Mouse (Mus musculus): ENCODE measurements at regions not wholly inside any gene's neighbourhood (a gene's known extent, or its start where the extent isn't known, plus 50 kb on each side); places are given as distances from the start of the nearest gene placed in this dataset.

DNA sequence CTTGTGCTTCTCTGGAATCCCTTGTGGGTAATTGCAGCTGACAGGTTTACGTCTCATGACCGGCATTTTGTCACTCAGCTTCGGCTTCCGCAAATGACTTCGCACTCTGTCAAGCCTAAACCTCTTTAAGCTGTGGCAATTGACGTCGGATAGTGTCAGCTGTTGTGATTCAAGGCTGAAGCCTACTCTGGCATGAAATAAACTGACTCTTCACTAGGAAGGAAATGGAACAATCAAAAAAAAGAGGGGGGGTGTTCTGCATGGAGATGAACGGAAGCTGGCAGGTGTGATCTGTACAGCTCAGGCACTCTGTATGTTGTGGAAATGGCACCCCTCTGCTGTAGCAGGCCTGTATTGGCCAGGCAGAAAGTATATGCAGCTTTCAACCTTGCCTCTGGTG, 1228.8 kb upstream of the Lrrc6 start:
- no peak for ATAC-seq

DNA sequence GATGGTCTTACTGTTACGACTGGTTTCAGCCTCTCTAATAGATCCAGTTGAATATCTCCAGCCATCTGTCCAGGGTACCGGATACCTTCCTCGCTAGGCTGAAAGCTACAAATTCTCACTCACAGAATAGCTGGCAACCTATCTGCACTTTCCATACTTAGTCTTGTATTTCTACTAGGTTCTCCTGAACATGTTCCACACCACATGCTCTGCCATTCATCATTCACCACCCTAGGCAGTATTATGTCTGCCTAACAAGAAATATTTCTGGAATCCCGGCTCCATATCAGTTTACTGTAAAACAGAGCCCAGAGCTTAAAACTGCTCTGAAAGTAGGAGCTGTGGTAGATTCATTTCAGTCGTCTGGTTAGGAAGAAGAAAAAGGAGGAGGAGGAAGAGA, 1224.5 kb upstream of the Lrrc6 start:
- ATAC-seq, result no peak

DNA sequence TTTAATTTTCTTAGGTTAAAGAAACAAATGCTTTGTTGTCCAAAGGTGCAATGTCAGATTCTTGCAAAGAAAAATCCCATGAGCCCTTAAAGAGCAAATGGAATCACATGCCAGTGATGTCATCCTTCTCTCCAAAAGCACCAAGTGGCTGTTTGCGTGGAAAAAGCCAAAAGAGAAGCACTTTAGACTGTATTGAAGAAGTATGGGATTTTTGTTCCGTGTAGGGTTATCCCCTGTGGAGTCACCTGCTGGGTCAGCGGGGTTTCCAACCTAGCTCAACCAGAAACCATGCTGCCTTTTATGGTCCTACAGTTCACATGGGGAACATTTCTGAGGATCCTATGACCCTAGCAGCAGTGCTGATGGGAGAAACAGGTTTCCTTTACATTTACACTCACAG, 1213.5 kb upstream of the Lrrc6 start:
- no peak for ATAC-seq

DNA sequence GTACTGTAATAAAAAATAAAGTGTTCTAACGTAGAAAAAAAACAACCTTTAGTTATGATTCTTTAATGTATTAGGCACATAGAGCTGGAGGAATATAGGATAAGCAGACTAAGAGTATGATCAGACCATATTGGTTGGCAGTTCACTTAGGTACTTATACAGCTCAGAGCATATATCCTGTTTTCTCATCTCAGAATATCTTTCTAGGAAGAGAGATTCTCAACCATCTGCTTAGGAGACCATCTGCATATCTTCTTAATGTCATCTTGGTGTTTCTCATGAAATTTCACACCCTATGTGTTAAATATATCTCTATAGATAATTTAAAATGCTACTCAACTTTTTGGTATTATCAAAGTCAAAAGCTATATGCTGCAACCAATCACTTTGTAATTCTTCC, 1185.4 kb upstream of the Lrrc6 start:
- no peak for ATAC-seq

DNA sequence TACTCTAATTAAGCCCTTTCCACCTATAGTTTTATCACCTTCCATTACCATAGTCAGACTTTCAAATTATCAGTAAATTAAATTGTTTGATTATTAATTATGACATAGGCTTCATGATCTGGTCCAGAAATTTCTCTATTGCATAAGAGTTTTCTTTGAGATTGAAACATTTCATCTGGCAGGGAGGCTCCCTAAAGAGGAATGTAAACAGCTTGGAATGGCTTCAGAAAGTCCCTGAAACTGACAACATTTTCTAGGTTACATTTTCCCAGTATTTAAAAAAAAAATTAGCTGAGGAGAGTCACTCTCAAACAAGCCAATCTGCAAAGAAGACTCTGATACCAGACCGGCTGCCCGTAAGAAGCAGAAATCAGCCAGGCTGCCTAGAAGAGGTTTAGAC, 1172.6 kb upstream of the Lrrc6 start:
- ATAC-seq, result no peak

DNA sequence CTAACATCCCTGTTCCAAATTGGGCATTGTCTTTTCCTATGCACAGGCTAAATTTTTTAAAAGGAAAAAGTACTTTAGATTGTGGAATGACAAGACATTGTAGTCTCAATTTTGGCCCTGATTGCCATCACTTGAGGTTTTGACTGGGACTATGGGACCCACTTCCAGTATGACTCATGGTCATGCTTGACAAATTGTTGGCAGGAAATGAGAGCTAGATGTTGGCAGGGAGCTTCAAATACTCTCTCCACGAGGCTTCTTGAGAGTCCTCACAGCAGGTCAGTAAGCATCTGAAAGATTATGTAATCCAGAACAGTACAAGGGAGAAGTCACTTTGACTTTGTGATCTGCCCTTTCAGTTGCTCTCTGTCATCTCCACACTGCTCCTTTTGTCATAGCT, 1135.4 kb upstream of the Lrrc6 start:
- no peak for ATAC-seq

DNA sequence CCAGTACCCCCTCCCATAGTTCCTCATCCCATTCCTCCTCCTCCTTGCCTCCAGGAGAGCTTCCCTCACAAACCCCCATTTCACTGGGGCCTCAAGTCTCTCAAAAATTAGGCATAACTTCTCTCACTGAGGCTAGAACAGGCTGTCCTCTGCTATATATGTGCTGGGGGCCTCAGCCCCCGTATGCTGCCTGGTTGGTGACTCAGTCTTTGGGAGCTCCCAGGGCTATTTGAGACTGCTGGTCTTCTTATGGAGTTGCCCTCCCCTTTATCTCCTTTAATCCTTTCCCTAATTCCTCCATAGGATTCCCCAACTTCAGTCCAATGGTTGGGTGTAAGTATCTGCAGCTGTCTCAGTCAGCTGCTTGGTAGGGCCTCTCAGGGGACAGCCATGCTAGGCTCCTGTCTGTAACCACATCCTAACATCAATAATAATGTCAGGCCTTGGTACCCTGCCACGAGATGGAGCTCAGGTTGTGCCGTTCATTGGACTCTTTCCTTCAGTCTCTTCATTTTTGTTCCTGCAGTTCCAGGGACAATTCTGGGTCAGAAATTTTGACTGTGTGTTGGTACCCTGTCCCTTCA, 1126.1 kb upstream of the Lrrc6 start:
- no peak for ATAC-seq

DNA sequence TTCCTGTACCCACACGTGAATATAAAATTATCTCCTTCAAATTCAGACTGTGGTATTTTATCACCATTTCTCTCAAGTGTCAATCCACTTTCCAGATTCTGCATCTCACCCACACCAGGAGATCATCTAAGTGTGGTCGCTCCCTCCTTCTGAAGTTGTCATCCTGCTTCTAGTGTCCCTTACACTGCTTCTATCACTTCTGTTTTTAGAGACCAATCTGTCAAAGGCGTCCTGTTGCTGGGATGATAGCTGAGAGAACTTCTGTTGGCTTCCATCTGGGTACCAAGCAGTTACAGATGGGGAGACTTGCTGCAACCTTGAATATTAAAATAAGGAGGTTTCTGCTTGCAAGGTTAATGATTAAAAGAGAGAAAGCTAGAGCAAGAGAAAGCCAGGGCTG, 1111.2 kb upstream of the Lrrc6 start:
- ATAC-seq, result no peak

DNA sequence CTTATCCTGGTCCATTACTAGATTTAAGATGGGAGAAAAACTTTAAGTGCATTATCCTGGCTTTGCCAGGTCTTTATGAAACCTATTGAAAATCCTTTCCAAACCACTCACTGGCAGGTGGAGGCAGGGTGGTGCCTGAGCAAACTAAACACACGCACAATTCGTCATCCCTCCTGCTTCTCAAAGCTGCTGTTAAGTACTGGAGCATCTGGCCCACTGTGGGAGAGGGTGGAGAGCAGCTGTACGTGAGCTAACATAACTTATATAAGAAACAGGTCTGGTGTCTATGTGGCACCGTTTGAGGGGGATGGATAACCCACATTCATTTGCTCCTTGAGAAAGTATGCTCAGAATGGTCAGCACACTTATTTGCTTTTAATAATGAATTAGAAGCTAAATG, 1097.7 kb upstream of the Lrrc6 start:
- no peak for ATAC-seq

DNA sequence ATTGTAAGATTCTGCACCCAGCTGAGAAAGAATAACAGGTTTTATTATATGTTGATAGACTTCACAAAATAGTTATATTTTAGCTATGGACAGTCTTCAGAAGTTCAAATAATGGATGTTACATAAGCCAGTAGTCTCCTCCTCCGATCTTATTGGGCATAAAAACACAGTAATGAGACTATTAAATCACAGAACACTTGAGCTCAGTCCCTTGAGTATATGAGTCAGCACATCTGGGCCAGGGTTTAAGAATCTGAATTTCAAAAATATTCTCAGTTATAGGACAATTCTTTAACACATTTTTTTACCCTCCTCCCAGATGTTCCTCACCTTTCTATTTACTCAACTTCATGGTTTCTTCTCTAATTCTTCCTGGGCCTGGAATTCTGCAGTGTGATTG, 1075.9 kb upstream of the Lrrc6 start:
- ATAC-seq, result no peak

DNA sequence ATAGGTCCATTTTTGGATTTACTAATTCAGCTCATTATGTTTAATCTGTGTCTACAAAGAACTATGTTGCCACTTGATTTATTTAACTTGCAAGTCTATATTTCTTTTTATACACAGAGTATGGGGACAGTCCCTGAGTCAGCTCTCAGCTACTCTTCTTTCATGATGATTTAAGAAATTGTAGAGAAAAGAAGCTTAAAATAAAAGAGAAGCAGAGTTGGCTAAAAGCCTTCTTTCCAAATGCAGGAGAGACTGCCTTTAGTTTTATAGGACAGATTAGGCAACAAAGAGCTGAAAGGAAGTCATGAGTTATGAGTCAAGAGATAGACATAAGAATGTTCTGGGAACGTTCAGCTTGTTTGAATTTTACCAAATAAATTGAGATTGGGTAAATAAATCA, 1070.9 kb upstream of the Lrrc6 start:
- no peak for ATAC-seq

DNA sequence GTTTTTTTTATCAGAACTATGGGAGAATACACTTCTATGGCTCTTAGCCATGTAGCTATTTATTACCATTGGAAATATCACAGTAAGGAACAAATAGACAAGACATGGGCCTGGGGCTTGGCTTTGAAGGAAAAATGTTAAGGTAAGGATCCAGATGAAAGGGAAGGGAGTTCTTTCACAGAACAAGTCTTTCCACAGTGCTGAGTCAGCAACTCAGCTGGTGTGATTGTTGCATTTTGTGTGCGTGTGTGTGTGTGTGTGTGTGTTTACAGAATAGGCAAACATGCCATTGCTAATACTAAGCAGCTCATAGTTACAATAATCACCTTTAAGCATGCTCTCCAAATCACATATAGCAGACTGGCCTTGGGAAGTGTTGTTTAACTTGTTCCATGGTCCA, 1056.6 kb upstream of the Lrrc6 start:
- ATAC-seq, result no peak

DNA sequence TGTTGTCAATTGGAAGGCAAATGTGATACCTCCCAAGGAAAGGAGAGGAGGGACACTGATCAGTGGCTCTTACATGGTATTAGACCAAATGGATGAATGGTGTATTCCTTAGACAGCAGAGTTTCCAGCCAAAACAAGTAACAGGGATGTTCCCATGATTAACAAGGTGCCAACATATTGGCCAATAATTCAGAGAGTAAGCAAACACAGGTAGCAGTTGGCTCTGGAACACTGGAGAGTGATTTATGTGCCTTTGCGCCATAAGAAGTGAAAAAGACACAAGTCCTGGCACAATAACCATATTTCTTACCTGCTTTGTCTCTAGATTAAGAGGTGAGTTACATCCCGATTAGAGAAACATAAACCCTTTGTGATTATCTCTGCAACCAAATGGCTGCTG, 1051.2 kb upstream of the Lrrc6 start:
- ATAC-seq, result no peak

DNA sequence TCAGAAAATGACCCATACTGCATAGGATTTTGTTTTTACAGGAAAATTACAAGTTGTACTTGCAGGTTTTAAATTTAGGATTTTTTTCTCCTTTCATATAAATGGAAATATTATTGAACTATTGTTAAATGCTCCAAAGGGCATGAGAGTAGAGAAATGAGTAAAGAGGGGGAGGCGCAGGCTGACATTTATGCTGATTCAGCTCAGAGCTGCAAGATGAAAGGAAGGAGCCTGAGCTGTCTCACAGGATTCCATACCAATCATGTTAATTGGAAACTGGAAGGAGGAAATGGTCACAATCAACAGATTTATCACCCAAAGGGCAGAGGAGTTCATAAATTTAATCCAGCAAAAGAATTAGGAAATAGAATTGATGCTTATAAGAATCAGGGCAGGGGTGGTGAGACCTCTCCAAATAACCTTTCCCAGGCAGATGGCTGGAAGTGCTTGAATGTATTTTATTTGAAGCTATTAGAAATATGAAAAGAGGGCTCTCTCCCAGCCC, 1046.2 kb upstream of the Lrrc6 start:
- ATAC-seq, result no peak

DNA sequence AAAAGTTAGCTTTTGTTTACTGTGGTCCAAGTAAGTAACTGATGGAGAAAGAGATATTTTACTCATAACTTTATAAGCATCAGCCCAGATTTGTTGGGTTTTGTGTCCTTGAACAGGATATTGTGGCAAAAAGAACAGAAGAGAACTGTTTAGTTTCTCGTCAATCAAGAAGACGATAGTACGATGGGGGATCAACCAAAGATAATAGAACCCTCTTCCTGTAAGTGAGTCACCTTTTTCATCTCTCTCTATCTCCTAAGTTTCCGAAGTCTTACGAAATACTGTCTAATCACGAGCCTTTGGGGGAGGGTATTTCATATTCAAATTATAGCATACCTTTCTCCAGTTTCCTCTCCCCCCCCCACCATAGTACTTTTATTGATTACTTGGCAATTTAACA, 1045.0 kb upstream of the Lrrc6 start:
- ATAC-seq, result peak; percentile 40

DNA sequence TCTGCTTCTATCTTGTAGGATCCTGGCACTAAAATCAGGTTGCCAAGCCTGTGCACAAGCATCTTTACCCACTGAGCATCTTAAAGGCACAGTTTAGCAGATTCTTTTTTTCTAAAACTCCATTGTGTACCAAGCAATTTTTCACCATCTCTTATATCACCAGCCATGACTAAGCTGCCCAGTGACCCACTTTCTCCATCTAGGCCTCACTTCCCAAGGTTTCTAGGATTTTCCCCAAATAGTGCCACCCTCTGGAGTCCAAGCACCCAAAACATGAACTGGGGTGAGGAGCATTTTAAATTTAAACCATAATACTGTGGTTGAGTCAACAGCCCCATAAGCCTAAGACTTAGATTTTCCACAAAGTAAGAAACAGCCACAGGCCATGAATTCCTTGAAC, 1013.0 kb upstream of the Lrrc6 start:
- ATAC-seq, result no peak

DNA sequence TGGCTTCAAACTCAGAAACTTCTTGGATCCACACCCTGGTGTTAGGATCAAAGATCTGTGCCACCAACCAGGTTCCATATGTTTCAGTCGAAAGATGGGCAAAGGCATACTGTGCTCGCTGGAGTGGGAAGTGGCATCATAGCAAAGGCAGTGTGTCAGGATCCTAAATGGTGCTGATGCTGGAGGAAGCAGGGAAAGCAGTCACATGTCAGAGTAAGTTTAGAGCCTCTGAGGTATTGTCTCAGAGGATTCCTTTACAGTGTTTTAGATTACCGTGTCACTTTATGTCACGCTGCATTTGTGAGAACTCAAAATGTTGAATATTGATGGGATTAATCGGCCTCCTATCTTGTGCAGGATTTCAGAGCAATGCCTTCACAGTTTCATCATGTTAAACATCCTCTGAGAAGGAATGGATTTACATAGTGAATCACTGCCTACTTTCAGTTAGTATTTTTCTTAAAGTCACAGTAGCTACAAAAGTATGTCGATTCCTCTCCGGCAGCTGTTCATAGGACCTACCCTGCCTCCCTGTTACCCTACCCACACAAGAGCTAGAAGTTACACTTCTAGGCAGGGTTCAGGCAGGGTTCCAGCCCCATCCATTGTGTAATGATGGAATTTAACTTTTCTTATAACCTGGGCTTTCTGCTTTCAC, 994.4 kb upstream of the Lrrc6 start:
- ATAC-seq, result no peak

DNA sequence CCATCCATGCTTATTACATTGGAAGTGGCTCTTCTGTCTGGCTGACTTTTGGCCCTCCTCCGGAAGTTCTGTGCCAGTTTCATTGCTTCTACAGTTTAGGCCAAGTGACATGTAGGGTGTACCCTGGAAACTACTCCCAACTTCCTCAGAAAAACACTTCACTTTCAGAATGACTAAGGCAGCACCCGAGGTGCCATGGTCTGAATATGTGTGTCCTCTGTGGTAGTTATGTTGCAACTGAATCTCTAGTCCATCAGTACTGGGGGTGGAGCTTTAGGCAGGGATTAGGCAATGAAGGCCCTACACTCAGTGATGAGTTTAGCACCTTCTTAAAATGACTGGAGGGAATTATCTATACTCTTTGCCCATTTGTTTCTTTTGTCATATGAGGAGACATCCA, 981.0 kb upstream of the Lrrc6 start:
- ATAC-seq, result no peak

DNA sequence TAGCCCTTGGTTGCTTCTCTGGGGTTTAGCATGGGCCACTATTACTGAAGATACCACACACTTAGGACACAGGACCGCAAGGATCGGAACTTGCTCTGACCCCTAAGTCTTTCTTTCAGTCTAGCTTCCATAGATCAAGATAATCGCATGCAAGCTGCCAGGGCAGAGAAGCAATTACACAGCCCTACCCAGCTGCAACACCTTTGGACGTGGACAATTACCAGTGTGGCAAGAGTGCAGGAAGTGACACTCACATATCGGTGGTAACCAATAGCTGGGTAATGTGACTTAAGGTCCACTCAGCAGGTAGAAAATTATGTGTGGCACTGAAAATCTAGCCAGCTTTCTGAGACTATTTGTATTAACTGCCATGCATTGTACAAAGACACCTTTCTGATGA, 973.6 kb upstream of the Lrrc6 start:
- ATAC-seq, result no peak

DNA sequence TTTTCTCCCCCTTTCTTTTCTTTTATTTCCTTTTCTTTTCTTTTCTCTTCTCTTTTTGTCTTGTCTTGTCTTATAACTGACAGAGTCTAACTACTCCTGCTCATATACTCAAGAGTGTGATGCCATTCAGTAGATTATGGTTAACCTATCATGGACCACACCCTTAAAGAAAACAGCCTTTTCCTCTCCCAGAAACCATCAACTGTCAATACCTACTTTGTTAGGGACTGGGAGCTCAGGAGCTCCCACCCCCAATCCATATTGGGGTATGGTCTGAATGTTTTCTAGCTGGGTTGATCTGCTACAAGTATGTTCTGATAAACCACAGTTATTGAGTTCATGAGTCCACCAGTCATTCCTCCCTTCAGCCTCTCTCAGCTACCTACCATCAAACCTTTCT, 972.3 kb upstream of the Lrrc6 start:
- no peak for ATAC-seq

DNA sequence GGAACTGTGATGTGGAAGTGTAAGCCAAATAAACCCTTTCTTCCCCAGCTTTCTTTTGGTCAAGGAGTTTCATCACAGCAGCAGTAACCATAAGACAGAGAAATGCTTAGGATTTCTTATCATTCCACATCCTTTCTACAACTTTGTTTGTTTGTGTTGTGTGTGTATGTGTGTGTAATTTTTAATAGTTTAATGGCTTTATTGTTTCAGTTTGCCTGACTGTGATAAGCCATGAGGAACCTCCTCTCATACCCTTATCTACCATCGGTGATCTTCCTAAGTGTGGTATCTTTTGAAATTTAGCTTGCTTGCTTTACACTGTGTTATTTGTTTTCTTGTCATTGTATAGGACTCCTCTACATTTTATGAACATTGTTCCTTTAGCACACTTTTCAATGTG, 970.6 kb upstream of the Lrrc6 start:
- ATAC-seq, result no peak

DNA sequence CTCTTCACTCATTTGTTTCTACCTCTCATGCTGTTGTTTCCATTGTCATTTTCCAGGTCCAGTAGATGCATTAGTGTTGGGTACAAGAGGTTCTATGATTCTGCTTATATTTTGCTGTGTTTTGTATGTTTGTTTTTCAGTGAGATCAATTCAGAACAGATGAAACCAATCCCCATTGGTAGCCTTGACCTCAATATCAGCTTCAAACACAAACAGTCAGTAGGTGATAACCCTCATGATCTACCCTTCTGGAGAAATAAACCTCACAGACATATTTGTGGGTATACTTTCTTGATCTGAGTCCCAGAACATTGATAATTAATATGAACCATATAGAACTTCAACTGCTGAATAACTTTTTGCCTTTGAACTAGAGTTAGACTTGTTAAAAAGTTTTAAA, 969.3 kb upstream of the Lrrc6 start:
- no peak for ATAC-seq

DNA sequence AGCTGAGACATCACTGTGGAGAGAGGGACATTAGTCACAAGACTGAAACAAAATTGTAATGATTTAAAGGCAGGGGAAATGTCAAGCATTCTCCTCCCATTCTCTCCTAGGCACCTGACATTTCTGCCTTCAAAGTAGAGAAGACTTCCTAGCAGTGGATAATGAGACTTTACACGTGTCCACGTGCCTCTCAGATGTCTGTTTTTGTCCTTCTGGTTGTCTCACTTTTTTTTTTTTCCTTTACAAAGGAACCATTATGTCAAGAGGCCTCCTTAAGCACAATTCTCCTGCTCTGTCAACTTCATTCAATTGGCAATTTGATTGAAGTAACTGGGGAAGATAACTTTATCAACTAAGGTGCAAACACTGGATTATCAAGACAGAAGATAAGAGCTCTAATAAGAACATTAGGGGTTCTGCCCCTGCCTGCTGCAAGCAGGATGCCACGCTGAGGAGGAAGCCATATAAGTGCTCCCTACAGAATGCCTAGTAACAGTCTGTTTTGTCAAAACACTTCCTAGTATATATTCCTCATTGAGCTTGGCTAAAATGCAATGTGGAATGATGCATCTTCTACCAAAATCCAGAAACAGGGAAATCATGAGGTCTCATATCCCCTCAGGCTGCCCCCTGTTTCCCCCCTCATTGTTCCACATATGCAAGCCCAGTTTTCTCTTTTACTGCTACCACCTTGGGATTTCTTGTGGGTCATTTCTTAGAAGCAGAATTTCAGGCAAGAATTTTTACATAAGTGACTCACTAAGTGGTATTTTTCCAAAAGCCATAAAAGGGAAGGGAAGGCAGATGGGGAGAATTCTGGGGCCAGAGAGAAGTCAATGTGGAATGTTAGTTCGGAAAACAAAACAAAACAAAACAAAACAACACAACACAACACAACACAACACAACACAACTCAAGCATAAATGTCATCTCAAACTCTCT, 967.0 kb upstream of the Lrrc6 start:
- ATAC-seq, result no peak

DNA sequence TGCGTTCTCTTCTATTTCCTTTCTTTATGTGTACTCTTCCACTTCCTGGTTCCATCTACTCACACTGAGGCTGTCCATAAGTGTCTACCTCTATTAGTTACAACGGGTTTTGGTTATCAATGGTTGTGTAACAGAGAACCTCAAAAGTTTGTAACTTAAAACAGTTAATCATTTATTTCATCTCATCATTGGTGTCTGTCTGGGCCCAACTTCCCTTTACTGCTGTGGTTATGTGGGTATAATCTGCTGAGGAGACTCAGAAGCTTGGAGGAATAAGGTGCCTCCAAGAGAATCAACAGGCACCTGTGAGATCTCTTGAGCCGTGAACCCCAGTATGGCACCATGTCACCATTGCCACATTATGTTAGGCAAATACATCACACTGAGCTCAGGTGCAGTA, 962.2 kb upstream of the Lrrc6 start:
- ATAC-seq, result no peak
